Mouse (Mus musculus): Measurements from ENCODE around the gene Chd2.

DNA sequence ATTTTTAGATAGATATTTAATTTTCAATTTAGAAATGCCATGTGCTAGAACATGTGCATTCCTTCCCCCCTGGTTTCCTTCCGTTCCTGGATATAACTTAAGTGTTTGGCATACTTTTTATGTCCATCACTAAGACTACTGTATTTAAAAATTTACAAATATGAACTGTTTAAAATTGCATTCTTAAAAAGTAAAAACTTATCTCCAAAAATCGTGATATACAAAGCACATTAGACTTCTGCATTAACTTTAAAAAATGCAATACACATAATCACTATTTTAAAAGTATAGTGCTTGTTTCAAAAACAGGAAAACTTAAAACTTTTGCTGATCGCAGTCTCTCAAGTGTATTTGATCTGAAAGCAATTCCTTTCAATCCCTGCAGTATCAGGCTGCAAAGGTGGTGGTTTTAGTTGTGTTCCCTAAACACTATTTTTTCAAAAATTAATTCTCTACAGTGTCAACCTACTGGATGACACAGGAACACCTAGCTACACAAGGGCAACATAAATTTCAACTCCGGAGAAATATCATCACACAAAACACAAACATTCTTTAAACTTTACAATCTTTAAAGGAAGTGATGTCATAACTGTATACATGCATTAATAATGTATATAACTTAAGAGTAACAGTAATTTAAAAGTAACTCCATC is 3.1 kb downstream of the Chd2 start:
- TF ChIP-seq CTCF (conservative IDR thresholded peaks at IDR 0.05; ENCODE audit: insufficient read depth, insufficient read length, low read depth, low read length), result no peak
- TF ChIP-seq POLR2A (IDR thresholded peaks at IDR 0.05; ENCODE audit: low read depth, low read length), result no peak

Measured in kidney, adult 2 months (tissue).